Mouse (Mus musculus) megakaryocyte-erythroid progenitor cell, adult 5 weeks (primary cell): ENCODE measurements around the gene Ccdc7b. TPM values are rescaled to one million over a fixed set of nuclear protein-coding genes. Genes with fewer than 3 reads are reported as not detected.

Experiments used
- polyA plus RNA-seq: library from polyadenylated mRNA; stranded (reverse); fragments of >175 nt; gene quantifications from 2 replicates; pipeline ENCODE4 v1.2.3, GENCODE M21; 2012

Ccdc7b gene
- not detected in 2 replicates for polyA plus RNA-seq

GRCm38 (mm10) chr8:129066834-129067233, at the start of gene Ccdc7b:
Ccdc7b (plus strand) TSS chr8:129067134.

DNA sequence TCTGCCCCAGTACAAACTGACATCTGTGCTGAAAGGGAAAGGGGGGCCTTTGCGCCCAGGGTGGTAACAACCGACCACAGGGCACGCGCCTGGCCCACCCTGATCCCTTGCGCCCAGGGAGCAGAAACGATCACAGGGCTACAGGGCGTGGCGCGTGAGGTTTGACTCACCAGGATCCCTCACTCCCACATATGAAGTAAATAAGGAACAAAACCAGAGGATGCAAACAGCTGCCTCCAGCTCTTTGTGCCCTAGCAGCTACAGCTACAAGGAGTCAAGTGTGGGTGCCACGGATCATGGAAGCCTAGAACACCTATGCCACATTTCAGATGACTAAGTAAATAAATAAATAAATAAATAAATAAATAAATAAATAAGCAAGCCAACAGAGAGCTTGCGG, 1.5 kb upstream of the Ccdc7b start, which contains the start of gene Ccdc7a:
TSS of gene Ccdc7a (minus strand) at position 101 of the 400 bp plus-strand sequence.

DNA sequence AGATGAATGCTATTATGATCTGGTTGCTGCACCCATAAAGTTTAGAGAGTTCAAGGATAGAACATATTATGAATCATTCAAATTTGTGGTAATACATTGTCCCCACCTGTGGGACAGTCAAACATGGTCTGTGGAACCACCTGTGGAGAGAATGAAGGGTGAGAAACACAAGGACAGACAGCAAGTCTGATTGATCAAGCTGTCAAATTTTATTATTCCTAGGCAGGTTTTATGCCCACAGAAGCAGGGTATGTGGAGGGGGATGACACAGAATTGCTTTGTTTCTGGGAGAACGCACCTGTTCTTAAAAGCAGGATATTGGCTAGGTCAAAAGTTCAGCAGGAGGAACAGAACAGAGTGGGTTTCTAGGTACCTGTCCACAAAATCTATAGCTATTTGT, 64.6 kb downstream of the Ccdc7b start, which contains the start of gene Gm10999:
TSS of gene Gm10999 (minus strand) at position 101 of the 400 bp plus-strand sequence.

Other genes with a start within 250 kb of the Ccdc7b start
- gene Ccdc7a, start 1.6 kb upstream of the Ccdc7b start, polyA plus RNA-seq = not detected in 2 replicates
- not detected in 2 replicates for gene Gm10999, start 64.5 kb downstream of the Ccdc7b start, polyA plus RNA-seq
- 0.34 and 0.48 TPM in 2 replicates for gene 2610044O15Rik8, start 167.3 kb downstream of the Ccdc7b start, polyA plus RNA-seq